Mouse (Mus musculus) thymus, adult 18-20 months (tissue): Measurements from ENCODE around the gene Marcks.

Experiments
- DNase-seq, 2 experiments: peaks; one replicate each; pipeline ENCODE4 v3.0.0; 2022; ENCODE audit warnings: mixed read lengths in 2 of 2

The Marcks gene

GRCm38 (mm10) chr10:37138778-37139442 lies at the start of gene Marcks:
Marcks (minus strand) TSS chr10:37138920.
- DNase-seq, result peak; percentile 79 to 83

DNA sequence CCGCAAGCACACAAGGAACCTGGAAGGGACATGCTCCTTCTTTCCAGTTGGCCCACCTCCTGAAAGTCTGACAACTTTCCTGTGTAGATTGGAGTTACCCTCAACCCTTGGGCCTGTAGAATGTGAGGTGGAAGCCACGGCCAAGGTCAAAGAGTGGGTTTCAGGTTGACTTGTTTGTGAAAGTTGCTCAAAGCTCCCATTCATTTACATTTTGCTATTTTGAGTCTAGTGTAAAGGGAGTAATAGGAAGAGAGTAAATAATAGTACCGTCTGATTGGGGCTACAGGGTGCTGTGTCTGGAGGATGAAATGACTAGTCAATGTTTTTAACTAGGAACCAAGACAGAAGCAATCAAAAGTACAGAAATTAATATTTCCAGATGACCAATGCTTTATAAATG lies 38.4 kb upstream of the Marcks start:
- DNase-seq, result no peak

DNA sequence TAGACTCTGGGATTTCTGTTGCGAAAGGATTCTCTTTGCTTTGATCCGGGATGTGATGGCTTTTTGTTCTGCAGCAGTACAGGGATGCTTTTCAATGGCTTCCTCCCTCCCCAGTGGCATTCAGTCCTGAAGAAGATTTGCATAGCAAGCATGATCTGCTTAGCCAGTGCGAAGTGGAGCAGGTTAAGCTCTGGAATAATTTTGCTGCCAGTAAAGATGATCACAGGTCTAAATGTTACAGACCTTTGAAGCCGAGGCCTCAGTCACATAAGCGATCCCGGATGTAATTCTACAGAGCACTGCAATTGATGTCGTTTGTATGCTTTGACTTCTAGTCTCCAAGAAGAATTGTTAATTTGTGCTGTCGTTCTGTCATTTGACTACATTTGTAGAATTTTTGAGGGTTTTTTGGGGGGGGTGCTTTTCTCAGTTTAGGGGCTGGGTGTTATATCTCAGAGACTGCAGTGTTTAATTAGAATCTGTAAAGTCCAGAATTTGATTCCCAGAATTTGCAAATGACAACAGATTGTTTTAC lies 33.8 kb upstream of the Marcks start:
- DNase-seq, result no peak

DNA sequence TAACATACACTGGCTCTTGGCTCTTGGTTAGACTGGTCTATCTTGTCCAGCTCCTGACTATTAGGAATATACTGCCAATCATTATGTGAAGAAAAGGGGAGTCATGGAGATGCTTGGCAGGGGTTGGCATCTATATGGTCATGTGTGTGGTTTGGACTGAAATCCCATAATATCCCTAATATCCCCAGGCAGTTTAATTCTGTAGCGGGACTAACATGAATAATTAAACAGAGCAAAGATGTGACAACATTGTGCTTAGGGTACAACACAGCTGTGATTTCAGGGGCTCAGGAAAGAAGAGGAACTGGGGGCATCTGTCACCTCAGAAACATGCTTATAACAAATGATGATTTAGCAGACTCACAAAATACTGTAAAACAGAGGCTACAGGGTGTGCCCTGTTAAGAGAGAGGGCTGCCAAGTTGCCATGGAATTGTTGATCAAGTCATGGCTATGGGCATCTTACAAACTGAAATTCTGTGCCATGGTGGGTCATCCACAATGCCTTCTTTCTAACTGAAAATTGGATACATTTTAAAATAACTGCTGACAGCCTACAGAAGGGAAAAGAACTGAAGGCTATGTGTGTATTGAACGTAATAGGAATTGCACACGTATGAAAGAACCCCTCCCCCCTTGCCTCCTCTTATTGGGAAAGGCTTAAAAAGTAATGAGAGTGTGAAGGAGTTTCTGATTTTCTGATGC lies 33.1 kb upstream of the Marcks start:
- DNase-seq, result no peak

GRCm38 (mm10) chr10:37170878-37171277 lies 32.2 kb upstream of the Marcks start:
- no peak for DNase-seq

DNA sequence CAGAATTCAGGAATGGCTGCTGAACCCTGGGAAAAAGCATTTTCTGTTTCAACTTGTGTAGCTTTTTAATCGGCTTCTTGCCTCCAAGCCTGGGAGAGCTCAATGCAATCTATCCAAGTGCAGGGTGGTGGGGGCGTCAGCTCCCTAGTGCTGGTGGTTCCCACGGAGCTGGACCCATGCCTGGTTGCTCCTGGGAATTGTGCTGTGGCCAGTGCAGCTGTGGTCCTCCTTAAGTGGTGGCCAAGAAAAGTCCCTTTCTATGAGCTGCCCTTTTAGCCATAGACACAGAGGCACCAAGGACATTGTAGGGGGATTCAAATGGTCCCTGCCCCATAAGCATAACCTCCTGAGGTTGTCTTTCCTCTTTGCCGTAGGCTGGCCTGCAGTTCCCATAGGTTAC lies 31.7 kb upstream of the Marcks start:
- no peak for DNase-seq

GRCm38 (mm10) chr10:37167527-37167926 lies 28.8 kb upstream of the Marcks start:
- DNase-seq, result no peak

DNA sequence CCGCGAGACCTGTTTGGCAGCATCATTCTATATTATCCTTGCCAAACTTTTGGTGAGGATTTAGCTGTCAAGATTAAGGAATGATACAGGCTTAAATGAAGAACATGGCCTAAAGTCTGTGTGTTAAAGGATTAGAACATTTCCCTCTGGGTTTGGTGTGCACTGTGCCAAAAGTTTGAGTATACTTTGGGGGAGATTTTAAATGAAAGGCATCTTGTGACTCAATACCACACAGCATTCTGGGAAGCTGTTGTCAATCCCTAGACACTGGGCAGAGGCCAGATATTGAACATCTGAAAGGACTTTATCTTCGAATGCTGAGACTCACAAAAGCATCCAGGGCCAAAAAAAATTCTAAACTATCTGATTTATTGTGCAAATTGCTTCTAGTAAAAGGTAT lies 21.0 kb upstream of the Marcks start:
- DNase-seq, result no peak

GRCm38 (mm10) chr10:37157156-37157555 lies 18.4 kb upstream of the Marcks start:
- no peak for DNase-seq

GRCm38 (mm10) chr10:37155131-37155530 lies 16.4 kb upstream of the Marcks start:
- DNase-seq, result no peak

DNA sequence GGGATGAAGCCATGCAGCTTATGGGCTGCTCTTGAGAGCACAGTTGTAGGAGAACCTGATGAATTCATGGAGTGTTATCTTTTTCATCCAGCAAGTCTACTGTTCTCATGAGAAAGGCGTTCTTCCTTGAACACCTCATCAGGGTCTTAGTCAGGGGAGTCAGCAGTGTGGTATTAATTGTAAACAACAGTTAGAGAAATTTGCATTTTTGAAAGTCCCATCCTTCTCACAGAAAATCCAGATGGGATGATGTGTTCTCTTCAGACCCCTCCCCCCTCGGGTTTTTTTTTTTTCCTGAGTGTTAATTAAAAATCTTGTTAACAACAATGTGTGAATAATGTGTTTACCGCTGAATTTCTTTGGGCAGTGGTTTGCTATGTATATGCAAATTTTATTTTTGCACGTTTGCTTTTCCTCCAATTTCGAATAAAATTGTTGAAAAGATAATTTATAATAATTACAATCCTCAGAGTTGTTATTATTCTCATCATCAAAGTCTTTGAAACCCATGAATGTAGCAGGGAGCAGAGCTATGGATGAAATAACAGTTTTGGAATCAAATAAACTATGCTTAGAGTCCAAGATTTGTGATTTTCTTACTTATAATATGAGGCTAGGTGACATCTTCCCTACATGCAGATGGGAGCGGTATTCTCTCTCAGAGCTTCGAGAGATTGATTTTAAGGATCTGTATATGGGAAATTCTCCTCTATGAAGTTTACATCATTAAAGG lies 13.0 kb upstream of the Marcks start:
- DNase-seq, result no peak

DNA sequence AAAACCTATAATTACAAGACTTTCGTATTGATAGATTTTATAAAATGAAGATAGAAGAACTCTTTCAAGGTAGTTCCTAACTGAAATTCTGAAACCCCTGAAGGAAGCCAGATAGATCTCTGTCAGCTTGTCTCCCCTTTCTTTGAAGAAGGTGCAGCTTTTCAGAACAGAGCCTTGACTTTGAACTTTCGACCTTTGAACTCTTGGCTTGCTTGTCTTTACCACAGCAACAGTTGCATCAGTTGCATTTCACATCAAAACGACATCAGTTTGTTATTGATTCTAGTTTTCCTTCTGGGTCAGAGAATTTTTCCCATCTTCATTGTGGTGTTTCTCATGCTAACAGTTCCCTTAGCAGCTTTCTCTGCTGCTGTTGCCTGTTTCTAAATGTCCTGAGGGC lies 9.3 kb upstream of the Marcks start:
- peak in 1 of 2 experiments; percentile 10 for DNase-seq

DNA sequence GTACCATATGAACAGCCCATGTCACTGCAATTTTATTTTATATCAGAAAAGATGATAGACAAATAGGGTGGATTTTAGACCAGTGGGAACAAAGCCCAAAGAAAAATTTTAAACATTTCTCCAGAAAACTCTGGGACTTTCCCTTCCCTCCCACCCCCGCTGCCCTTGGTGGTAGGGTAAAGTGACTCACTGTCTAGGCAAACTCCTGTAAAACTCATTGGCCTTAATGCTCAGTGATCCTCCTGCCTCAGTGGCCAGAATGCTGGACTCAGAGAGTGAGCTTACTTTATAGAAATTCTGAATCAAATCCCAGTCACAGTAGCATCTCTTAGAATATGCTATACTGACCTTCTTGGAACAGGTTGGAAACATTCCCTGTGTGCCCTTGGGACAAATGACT lies 6.7 kb upstream of the Marcks start:
- DNase-seq, result no peak

DNA sequence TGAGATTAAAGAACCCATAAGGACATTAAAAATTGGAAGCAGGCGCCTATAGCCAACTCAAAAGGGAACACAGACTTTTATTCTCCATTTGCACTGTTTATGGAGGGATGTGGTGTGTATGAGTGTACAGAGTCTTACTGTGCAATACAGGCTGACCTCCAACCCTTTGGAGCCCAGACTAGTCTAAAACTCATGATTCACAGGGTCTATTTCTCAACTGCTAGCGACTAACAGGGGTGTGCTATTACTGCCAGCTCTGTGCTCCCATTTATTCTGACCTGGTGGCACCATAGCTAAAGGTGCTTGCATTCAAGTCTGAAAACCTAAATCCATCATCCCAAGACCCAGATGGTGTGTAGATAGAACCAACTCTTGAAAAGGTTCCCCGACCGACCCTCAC lies 2.9 kb upstream of the Marcks start:
- DNase-seq, result no peak

- peak; percentile 65 to 77 for DNase-seq
These were observed 2.2 kb upstream of the Marcks start for GRCm38 (mm10) chr10:37140736-37141451.

- peak in 1 of 2 experiments; percentile 18 for DNase-seq
These were observed 1.5 kb upstream of the Marcks start for GRCm38 (mm10) chr10:37140166-37140735.

DNA sequence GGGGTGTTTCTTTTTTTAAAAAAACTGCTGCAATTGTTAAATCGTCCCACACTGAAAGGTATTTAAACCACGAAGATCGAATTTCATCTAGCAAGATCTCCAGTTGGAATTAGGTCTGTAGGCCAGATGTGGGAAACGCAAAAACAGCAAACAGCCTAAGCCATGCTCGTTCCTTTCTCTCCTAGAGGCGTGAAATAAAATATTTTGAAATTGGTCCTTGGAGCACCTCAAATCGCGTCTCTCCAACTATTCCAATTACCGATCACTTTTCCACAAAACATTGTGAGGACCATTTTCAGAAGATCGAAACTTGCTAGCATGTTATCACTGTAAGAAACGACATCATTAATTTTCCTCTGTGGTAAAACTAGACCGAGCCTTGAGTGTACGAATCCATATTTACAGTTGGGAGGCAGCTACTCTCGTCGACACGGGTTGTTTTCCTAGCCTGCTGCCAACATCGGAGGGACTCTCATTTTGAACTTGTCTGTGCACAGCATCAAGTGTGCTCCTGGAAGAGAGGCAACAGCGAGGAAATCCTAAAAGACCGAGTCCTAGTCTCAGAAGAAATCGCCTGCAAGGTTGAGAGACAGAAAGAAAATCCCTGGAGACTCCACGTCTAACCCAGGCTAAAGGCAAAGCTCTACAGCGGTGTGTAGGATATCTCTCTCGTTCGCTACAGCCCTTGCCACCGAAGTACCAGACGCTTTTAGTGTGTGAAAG lies 884 bp upstream of the Marcks start:
- peak; percentile 9 to 34 for DNase-seq

- DNase-seq, result peak; percentile 42 to 48
These were observed 399 bp downstream of the Marcks start for GRCm38 (mm10) chr10:37138311-37138731.

- DNase-seq, result peak; percentile 52 to 62
These were observed 999 bp downstream of the Marcks start for GRCm38 (mm10) chr10:37137531-37138310.

GRCm38 (mm10) chr10:37136981-37137518 lies 1.7 kb downstream of the Marcks start:
- peak; percentile 84 to 86 for DNase-seq
